Mouse (Mus musculus) activated CD4-positive, CD25-positive, alpha-beta regulatory T cell (primary cell): ENCODE data around the gene Gm3776. TPM values are rescaled to one million over a fixed set of nuclear protein-coding genes. Genes with fewer than 3 reads are reported as not detected.

Experiments used
- polyA plus RNA-seq, 2 experiments: library from polyadenylated mRNA; unstranded; fragments of 100-300 nt; shearing (Covaris generic); gene quantifications; one replicate each; pipeline ENCODE4 v1.2.1; 2017

Gm3776 gene
- not detected for polyA plus RNA-seq

DNA sequence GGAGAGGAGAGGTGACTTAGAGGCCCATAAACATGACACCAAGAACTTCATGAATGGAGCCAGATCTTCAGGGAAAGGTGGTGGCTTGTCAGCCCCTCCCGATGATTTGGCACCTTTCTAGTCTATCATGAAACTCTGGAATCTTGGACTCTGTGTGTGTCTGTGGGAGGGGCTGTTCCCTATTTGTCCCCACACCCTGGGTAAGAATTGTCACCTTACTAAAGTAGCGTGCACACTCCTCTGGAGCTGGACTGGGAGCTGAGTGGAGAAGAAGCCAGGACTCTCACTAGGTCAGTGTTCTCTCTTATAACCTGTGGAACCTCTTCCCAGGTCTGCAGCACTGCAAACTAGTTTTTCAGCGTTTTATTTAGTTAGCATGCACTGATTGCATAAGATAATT, at the start of gene Gm3776:
Gene Gm3776, plus strand, starts transcription at position 216 of the 400 bp plus-strand sequence.

DNA sequence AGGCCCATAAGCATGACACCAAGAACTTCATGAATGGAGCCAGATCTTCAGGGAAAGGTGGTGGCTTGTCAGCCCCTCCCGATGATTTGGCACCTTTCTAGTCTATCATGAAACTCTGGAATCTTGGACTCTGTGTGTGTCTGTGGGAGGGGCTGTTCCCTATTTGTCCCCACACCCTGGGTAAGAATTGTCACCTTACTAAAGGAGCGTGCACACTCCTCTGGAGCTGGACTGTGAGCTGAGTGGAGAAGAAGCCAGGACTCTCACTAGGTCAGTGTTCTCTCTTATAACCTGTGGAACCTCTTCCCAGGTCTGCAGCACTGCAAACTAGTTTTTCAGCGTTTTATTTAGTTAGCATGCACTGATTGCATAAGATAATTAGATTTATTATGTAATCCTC, 26.5 kb upstream of the Gm3776 start, which contains the start of gene Gsta1:
Gene Gsta1, plus strand, starts transcription at position 196 of the 400 bp plus-strand sequence.

DNA sequence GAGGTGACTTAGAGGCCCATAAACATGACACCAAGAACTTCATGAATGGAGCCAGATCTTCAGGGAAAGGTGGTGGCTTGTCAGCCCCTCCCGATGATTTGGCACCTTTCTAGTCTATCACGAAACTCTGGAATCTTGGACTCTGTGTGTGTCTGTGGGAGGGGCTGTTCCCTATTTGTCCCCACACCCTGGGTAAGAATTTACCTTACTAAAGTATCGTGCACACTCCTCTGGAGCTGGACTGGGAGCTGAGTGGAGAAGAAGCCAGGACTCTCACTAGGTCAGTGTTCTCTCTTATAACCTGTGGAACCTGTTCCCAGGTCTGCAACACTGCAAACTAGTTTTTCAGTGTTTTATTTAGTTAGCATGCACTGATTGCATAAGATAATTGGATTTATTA, 32.8 kb downstream of the Gm3776 start, which contains the start of gene Gm10639:
Gene Gm10639, plus strand, starts transcription at position 201 of the 400 bp plus-strand sequence.

DNA sequence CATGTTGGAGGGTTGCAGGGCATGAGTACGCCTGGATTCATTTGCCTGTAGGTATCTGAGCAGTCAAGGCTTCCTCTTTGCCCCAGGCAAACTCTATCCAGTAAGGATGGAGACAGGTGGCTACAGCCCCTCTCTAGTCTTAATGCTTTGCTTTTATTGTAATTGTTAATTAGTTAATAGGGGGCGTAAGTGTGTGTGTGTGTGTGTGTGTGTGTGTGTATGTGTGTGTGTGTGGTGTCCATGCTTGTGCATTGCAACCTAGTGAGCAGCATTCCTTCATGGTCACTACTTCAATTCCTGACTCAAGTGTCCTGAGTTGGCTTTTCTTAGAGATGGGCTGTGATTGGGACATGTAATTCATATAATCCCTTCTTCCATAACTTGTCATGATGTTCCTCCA, 57.8 kb downstream of the Gm3776 start, which contains the start of gene Omt2a:
Gene Omt2a, minus strand, starts transcription at position 101 of the 400 bp plus-strand sequence.

Other genes starting within 250 kb of the Gm3776 start
- gene Gcm1, start 205.2 kb upstream of the Gm3776 start, polyA plus RNA-seq = not detected
- 10 to 100 TPM; 74.0 to 75.3 TPM for gene Fbxo9, start 148.1 kb upstream of the Gm3776 start, polyA plus RNA-seq
- gene Ick, start 147.9 kb upstream of the Gm3776 start, polyA plus RNA-seq = 10 to 100 TPM in 1 of 2 experiments, 1 to 10 TPM in 1; 9.9 to 10.6 TPM
- 10 to 100 TPM; 17.0 to 32.9 TPM for gene Gsta4, start 74.4 kb upstream of the Gm3776 start, polyA plus RNA-seq
- gene Gsta1, start 26.5 kb upstream of the Gm3776 start, polyA plus RNA-seq = not detected
- not detected for gene Gm10639, start 32.8 kb downstream of the Gm3776 start, polyA plus RNA-seq
- not detected for gene Omt2a, start 57.7 kb downstream of the Gm3776 start, polyA plus RNA-seq
- gene Omt2b, start 70.5 kb downstream of the Gm3776 start, polyA plus RNA-seq = not detected
- gene Gsta2, start 98.7 kb downstream of the Gm3776 start, polyA plus RNA-seq = not detected
- under 1 TPM in 1 of 2 experiments, not detected in 1; 0.39 TPM for gene Dppa5a, start 111.0 kb downstream of the Gm3776 start, polyA plus RNA-seq
- under 1 TPM in 1 of 2 experiments, not detected in 1; 0.23 TPM for gene Ooep, start 121.6 kb downstream of the Gm3776 start, polyA plus RNA-seq
- 1 to 10 TPM; 5.6 to 8.2 TPM for gene Ddx43, start 138.6 kb downstream of the Gm3776 start, polyA plus RNA-seq
- 1 to 10 TPM; 2.5 to 5.2 TPM for gene Cgas, start 186.1 kb downstream of the Gm3776 start, polyA plus RNA-seq
- 10 to 100 TPM; 21.8 to 38.0 TPM for gene Mto1, start 191.1 kb downstream of the Gm3776 start, polyA plus RNA-seq
- 1 to 10 TPM in 1 of 2 experiments, under 1 TPM in 1; 0.69 to 1.7 TPM for gene Gm17324, start 191.7 kb downstream of the Gm3776 start, polyA plus RNA-seq
- 1,000 to 10,000 TPM; 3,735 to 5,668 TPM for gene Eef1a1, start 232.0 kb downstream of the Gm3776 start, polyA plus RNA-seq